Mouse (Mus musculus) intestine, postnatal 0 days (tissue): ENCODE measurements around the gene Ankrd34a. TPM values are rescaled to one million over a fixed set of nuclear protein-coding genes. Genes with fewer than 3 reads are reported as not detected.

Source experiments
- ATAC-seq: fragments of 200-750 bp; cut with Nextera tagmentation; 2 replicates; pipeline ENCODE4 v1.8.0; 2017; ENCODE audit warnings: mild to moderate bottlenecking, moderate TSS enrichment, moderate library complexity
- H3K27ac ChIP-seq: fragments of 300-500 bp; sonication (generic); 2 replicates; pipeline ENCODE4 v1.5.1; 2014; ENCODE audit warnings: mild to moderate bottlenecking, low read depth, low read length, moderate library complexity
- H3K27me3 ChIP-seq: fragments of 300-500 bp; sonication (generic); replicated peaks from 2 replicates; pipeline ENCODE4 v1.6.1; 2014; ENCODE audit warnings: low read length, mixed read lengths; ENCODE audit not compliant: control insufficient read depth, insufficient read depth
- H3K36me3 ChIP-seq: fragments of 300-500 bp; sonication (generic); 2 replicates; pipeline ENCODE4 v1.6.1; 2014; ENCODE audit warnings: mild to moderate bottlenecking, moderate library complexity; ENCODE audit not compliant: control insufficient read depth, insufficient read depth
- H3K4me1 ChIP-seq: fragments of 300-500 bp; sonication (generic); replicated peaks from 2 replicates; pipeline ENCODE4 v1.6.1; 2014; ENCODE audit warnings: antibody characterized with exemption, low read length, mixed read lengths; ENCODE audit not compliant: control insufficient read depth, insufficient read depth
- H3K4me2 ChIP-seq: fragments of 300-500 bp; sonication (generic); replicated peaks from 2 replicates; pipeline ENCODE4 v1.6.1; 2014; ENCODE audit warnings: low read depth, mild to moderate bottlenecking, moderate library complexity
- H3K4me3 ChIP-seq: fragments of 300-500 bp; sonication (generic); 2 replicates; pipeline ENCODE4 v1.5.1; 2014; ENCODE audit warnings: low read depth, low read length
- H3K9ac ChIP-seq: fragments of 300-500 bp; sonication (generic); 2 replicates; pipeline ENCODE4 v1.6.1; 2014; ENCODE audit warnings: mild to moderate bottlenecking, low read depth, low read length
- H3K9me3 ChIP-seq: fragments of 300-500 bp; sonication (generic); 2 replicates; pipeline ENCODE4 v1.6.1; 2016; ENCODE audit warnings: mixed run types; ENCODE audit not compliant: control insufficient read depth
- CTCF ChIP-seq: sonication (generic); IDR thresholded peaks from 2 replicates; pipeline ENCODE4 v1.5.1; 2016; ENCODE audit warnings: low read depth, mild to moderate bottlenecking, control low read depth, antibody characterized with exemption, moderate library complexity
- WGBS: fragments of 180-500 bp; shearing (Covaris S2); extraction: QIAGEN DNeasy Blood & Tissue Kit; methylation state at CpG from one replicate; pipeline ENCODE4 v1.1.7; 2014; 5-methylcytosine and 5-hydroxymethylcytosine counted together
- polyA plus RNA-seq: library from polyadenylated mRNA; unstranded; fragments of >200 nt; fragmentation: Nextera tagmentation; extraction: Ambion mirVana; gene quantifications from 2 replicates; pipeline ENCODE4 v1.2.1, GENCODE M21; 2015

Ankrd34a gene
- polyA plus RNA-seq, 1 experiment from 2014 or later, result 1.3 TPM

DNA sequence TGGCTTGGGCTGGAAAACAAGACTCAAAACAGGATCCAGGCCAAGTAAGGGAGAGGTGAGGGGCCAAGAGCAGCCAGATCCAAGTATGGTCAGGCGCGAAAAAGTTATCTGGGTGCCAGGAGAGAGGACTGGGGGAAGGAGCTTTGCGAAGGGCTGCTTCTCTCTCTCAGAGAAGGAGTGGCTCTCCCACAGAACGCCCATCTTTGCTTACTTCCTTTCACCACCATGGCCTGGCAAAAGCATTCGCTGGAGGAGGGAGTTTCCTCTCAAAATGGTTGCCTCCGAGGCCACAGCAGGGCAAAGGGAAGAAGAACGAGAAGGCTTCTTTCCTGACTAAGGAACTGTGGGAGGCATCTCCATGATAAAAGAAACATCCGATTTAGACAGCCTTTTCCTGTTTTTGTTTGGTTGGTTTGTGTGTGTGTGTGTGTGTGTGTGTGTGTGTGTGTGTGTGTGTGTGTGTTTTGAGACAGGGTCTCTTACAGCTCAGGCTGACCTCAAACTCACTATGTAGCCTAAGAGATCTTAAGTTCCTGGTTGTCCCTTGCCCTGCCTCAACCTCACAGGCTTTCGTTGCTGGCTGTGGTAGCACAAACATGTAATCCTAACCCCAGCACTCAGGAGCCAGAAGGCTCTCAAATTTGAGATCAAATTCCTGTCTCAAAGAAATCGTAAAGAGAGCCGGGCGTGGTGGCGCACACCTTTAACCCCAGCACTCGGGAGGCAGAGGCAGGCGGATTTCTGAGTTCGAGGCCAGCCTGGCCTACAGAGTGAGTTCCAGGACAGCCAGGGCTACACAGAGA lies 24.3 kb upstream of the Ankrd34a start:
- no peak overlapping the region for H3K9ac ChIP-seq
- no peak overlapping the region for H3K4me2 ChIP-seq
- ATAC-seq, result no peak
- WGBS, result 70% methylated on average over 16 of the region's 16 CpGs
- H3K9me3 ChIP-seq, result no peaks in the 10 kb centered on the region
- H3K36me3 ChIP-seq, result no peaks in the 10 kb centered on the region
- no peak for TF ChIP-seq CTCF
- H3K4me1 ChIP-seq, result peaks cover 11% of the 10 kb centered on the region; the same call in 1 of the 2 replicates
- no peak overlapping the region for H3K27ac ChIP-seq
- H3K4me3 ChIP-seq, result no peak overlapping the region
- H3K27me3 ChIP-seq, result no peaks in the 10 kb centered on the region

DNA sequence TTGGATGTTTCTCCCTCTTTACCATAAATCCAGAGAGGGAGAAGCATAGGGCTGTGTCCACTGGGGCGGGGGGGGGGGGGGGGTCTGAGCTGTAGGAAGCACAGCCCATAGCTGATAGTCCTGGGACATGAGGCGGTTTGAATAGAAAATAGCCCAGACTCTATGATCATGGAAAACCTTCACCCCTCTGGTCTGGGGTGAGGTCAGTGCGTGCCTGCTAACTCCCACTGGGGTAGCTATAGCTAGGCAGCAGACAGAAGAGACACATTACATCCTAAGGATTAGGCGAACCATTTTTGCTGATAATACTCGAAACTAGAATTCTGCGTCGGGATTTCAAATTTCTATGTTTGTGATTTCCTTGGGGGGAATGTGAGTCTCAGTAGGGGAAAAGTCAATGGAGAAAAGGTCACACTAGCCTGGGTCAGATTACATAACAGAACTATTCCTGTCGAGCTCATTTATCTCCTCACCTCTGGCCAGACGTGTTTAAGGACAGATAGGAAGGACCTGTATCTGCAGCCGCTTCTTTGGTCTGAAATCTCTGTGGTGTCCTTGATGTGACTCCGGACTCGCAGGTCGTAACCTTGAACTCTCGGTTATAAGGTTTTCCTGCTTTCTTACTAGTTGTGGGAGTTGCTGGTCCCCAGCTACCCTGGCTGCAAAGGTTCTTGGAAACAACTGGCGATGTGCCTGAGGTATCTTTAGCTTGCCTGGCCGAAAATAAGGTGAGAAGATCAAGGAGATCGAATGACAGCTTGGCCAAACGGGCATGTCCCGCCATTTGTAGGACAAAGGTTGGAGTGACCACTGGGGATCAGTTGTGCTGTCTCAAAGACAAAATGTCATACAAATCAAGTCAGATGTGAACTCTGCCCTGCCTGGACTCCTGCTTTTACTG lies 22.6 kb upstream of the Ankrd34a start:
- H3K27ac ChIP-seq, result peak overlapping the region; percentile 98; the same call in 1 of the 2 replicates
- TF ChIP-seq CTCF, result no peak
- no peaks in the 10 kb centered on the region for H3K36me3 ChIP-seq
- 73% methylated on average over 18 of the region's 19 CpGs for WGBS
- ATAC-seq, result no peak
- H3K4me1 ChIP-seq, result peaks cover 18% of the 10 kb centered on the region
- no peaks in the 10 kb centered on the region for H3K27me3 ChIP-seq
- no peak overlapping the region for H3K4me3 ChIP-seq
- no peaks in the 10 kb centered on the region for H3K9me3 ChIP-seq
- H3K4me2 ChIP-seq, result no peak overlapping the region
- H3K9ac ChIP-seq, result no peak overlapping the region

- ATAC-seq, result peak; percentile 55
- WGBS, result 37% methylated on average over 8 of the region's 8 CpGs
- peak overlapping the region; percentile 58 for H3K4me2 ChIP-seq
Observed at GRCm38 (mm10) chr3:96575272-96575984, 21.0 kb upstream of the Ankrd34a start.

DNA sequence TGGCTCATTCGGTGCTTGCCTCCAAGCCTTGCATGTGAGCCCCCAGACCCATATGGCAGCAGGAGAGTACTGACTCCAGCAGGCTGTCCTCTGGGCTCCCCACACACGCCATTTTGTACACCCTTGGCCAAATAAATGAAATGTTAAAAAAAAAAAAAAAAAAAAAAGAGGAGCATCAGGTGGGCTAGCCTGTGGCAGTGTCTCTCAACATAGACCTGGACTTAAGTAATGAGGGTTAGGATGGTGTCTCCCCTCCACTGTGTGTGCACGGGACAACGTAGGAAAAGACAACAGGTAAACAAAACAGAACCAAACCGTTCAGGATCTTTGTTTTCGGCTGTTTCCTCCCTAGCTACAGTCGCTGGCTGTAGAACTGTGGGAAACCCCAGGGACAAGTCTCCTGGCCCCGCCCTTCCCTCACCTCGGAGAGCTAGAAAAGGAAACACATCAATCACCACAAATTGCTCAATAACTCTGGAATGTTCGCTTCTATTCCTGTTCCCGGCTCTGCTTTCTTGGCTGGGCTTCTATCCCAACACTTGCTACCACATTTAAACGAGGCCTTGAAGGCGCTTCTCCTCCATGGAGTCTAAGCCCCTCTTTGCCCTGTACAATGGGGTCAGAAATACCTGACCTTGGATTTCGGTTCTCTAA lies 20.3 kb upstream of the Ankrd34a start:
- 12% methylated on average over 14 of the region's 14 CpGs for WGBS
- Histone ChIP-seq H3K4me1 (peaks cover 18% of the 10 kb centered on the region), H3K9ac (peak overlapping the region; percentile 50), H3K4me3 (peak overlapping the region; percentile 13; the same call in 1 of the 2 replicates), H3K9me3 (no peaks in the 10 kb centered on the region), H3K27ac (peak overlapping the region; percentile 98), H3K36me3 (no peaks in the 10 kb centered on the region), H3K27me3 (no peaks in the 10 kb centered on the region), H3K4me2 (peak overlapping the region; percentile 58)
- no peak for TF ChIP-seq CTCF
- peak; percentile 62 for ATAC-seq

More at GRCm38 (mm10) chr3:96575272-96575984, 21.0 kb upstream of the Ankrd34a start:
- H3K27me3 ChIP-seq, result no peaks in the 10 kb centered on the region
- peak overlapping the region; percentile 13; the same call in 1 of the 2 replicates for H3K4me3 ChIP-seq
- no peaks in the 10 kb centered on the region for H3K9me3 ChIP-seq
- peak overlapping the region; percentile 50; the same call in 1 of the 2 replicates for H3K9ac ChIP-seq
- peaks cover 18% of the 10 kb centered on the region for H3K4me1 ChIP-seq
- H3K27ac ChIP-seq, result peak overlapping the region; percentile 98
- no peaks in the 10 kb centered on the region for H3K36me3 ChIP-seq
- TF ChIP-seq CTCF, result no peak

GRCm38 (mm10) chr3:96576690-96577541 lies 19.5 kb upstream of the Ankrd34a start, which contains the start of gene Gm16253:
TSS of gene Gm16253 (plus strand) at chr3:96576984.
- H3K4me1 ChIP-seq, result peaks cover 18% of the 10 kb centered on the region
- no peaks in the 10 kb centered on the region for H3K27me3 ChIP-seq
- WGBS, result 10% methylated on average over 17 of the region's 17 CpGs
- H3K27ac ChIP-seq, result peak within 1 kb of the TSS; percentile 98
- H3K4me3 ChIP-seq, result peak within 1 kb of the TSS; percentile 13; the same call in 1 of the 2 replicates
- H3K4me2 ChIP-seq, result peak within 1 kb of the TSS; percentile 58
- H3K9me3 ChIP-seq, result no peaks in the 10 kb centered on the region
- ATAC-seq, result peak; percentile 86
- 0 out of 2 replicates have a peak, but pooled peaks cover 3% of the 10 kb centered on the region for H3K36me3 ChIP-seq
- TF ChIP-seq CTCF, result peak; percentile 64
- peak within 1 kb of the TSS; percentile 50 for H3K9ac ChIP-seq
